Mouse (Mus musculus) limb, embryonic 11.5 days (tissue): ENCODE measurements around the gene Gbe1. TPM values are rescaled to one million over a fixed set of nuclear protein-coding genes. Genes with fewer than 3 reads are reported as not detected.

Experiments used
- ATAC-seq: fragments of 200-750 bp; cut with Nextera tagmentation; 2 replicates; pipeline ENCODE4 v1.8.0; 2017; ENCODE audit warnings: low read depth; ENCODE audit not compliant: insufficient number of reproducible peaks, low FRiP score, low TSS enrichment
- DNase-seq: peaks from one replicate; pipeline ENCODE4 v3.0.0-alpha.2; 2015; ENCODE audit warnings: low spot score
- H3K27ac ChIP-seq: fragments of 300-500 bp; sonication (generic); replicated peaks from 2 replicates; pipeline ENCODE4 v1.5.1; 2014; ENCODE audit warnings: low read depth, mild to moderate bottlenecking, low read length
- H3K27me3 ChIP-seq: fragments of 300-500 bp; sonication (generic); 2 replicates; pipeline ENCODE4 v1.6.1; 2014; ENCODE audit warnings: mild to moderate bottlenecking, low read length, mixed read lengths; ENCODE audit not compliant: control insufficient read depth, insufficient read depth
- H3K36me3 ChIP-seq: fragments of 300-500 bp; sonication (generic); 2 replicates; pipeline ENCODE4 v1.6.1; 2014; ENCODE audit warnings: mild to moderate bottlenecking, low read length, moderate library complexity, mixed read lengths; ENCODE audit not compliant: control insufficient read depth, insufficient read depth
- H3K4me1 ChIP-seq: fragments of 300-500 bp; sonication (generic); 2 replicates; pipeline ENCODE4 v1.6.1; 2014; ENCODE audit warnings: low read length, mixed read lengths; ENCODE audit not compliant: control insufficient read depth, insufficient read depth
- H3K4me2 ChIP-seq: fragments of 300-500 bp; sonication (generic); 2 replicates; pipeline ENCODE4 v1.6.1; 2014; ENCODE audit warnings: low read depth, mild to moderate bottlenecking, moderate library complexity; ENCODE audit not compliant: severe bottlenecking
- H3K4me3 ChIP-seq: fragments of 300-500 bp; sonication (generic); 2 replicates; pipeline ENCODE4 v1.5.1; 2014; ENCODE audit warnings: low read depth, low read length
- H3K9ac ChIP-seq: fragments of 300-500 bp; sonication (generic); 2 replicates; pipeline ENCODE4 v1.6.1; 2014; ENCODE audit warnings: mild to moderate bottlenecking, low read length
- H3K9me3 ChIP-seq: fragments of 300-500 bp; sonication (generic); 2 replicates; pipeline ENCODE4 v1.6.1; 2016; ENCODE audit warnings: low read length; ENCODE audit not compliant: control insufficient read depth
- WGBS: fragments of 180-500 bp; shearing (Covaris S2); extraction: QIAGEN DNeasy Blood & Tissue Kit; methylation state at CpG from one replicate; pipeline ENCODE4 v1.1.7; 2014; 5-methylcytosine and 5-hydroxymethylcytosine counted together
- polyA plus RNA-seq: library from polyadenylated mRNA; unstranded; fragments of >200 nt; fragmentation: Nextera tagmentation; extraction: Ambion mirVana; gene quantifications from 2 replicates; pipeline ENCODE4 v1.2.1, GENCODE M21; 2014

The Gbe1 gene
- polyA plus RNA-seq, 1 experiment from 2014 or later = 26.0 TPM

GRCm38 (mm10) chr16:70326339-70326948 is 12.7 kb downstream of the Gbe1 start:
- Histone ChIP-seq H3K9ac (no peak overlapping the region), H3K4me1 (peaks cover 3% of the 10 kb centered on the region; the same call in 1 of the 2 replicates), H3K4me2 (no peak overlapping the region), H3K4me3 (no peak overlapping the region), H3K27me3 (no peaks in the 10 kb centered on the region), H3K9me3 (no peaks in the 10 kb centered on the region), H3K36me3 (no peaks in the 10 kb centered on the region), H3K27ac (no peak overlapping the region)
- DNase-seq (no peak), ATAC-seq (no peak)
- 91% methylated on average over 9 of the region's 9 CpGs for WGBS

GRCm38 (mm10) chr16:70328566-70328965 is 14.8 kb downstream of the Gbe1 start:
- Histone ChIP-seq H3K4me1 (peaks cover 3% of the 10 kb centered on the region; the same call in 1 of the 2 replicates), H3K9ac (no peak overlapping the region), H3K27ac (no peak overlapping the region), H3K4me2 (no peak overlapping the region), H3K4me3 (no peak overlapping the region), H3K27me3 (no peaks in the 10 kb centered on the region), H3K36me3 (no peaks in the 10 kb centered on the region), H3K9me3 (no peaks in the 10 kb centered on the region)
- WGBS = 59% methylated on average over 6 of the region's 6 CpGs
- no peak for DNase-seq
- ATAC-seq = no peak

GRCm38 (mm10) chr16:70329036-70329435 is 15.3 kb downstream of the Gbe1 start:
- DNase-seq = peak; percentile 40
- no peak overlapping the region for H3K4me3 ChIP-seq
- 52% methylated on average over 10 of the region's 10 CpGs for WGBS
- no peak overlapping the region for H3K4me2 ChIP-seq
- H3K4me1 ChIP-seq = peaks cover 3% of the 10 kb centered on the region; the same call in 1 of the 2 replicates
- no peaks in the 10 kb centered on the region for H3K9me3 ChIP-seq
- H3K9ac ChIP-seq = no peak overlapping the region
- no peaks in the 10 kb centered on the region for H3K27me3 ChIP-seq
- H3K27ac ChIP-seq = no peak overlapping the region
- H3K36me3 ChIP-seq = no peaks in the 10 kb centered on the region
- ATAC-seq = no peak

- WGBS = 62% methylated on average over 6 of the region's 6 CpGs
- peaks cover 3% of the 10 kb centered on the region; the same call in 1 of the 2 replicates for H3K4me1 ChIP-seq
- ATAC-seq = no peak
- no peak overlapping the region for H3K9ac ChIP-seq
- no peaks in the 10 kb centered on the region for H3K9me3 ChIP-seq
- no peak overlapping the region for H3K27ac ChIP-seq
- H3K36me3 ChIP-seq = no peaks in the 10 kb centered on the region
- no peaks in the 10 kb centered on the region for H3K27me3 ChIP-seq
- DNase-seq = no peak
- H3K4me2 ChIP-seq = no peak overlapping the region
- H3K4me3 ChIP-seq = no peak overlapping the region
Observed at GRCm38 (mm10) chr16:70329471-70329870, 15.7 kb downstream of the Gbe1 start.

GRCm38 (mm10) chr16:70330007-70330406 is 16.3 kb downstream of the Gbe1 start:
- H3K27me3 ChIP-seq = no peaks in the 10 kb centered on the region
- no peak overlapping the region for H3K4me2 ChIP-seq
- WGBS = 50% methylated on average over 2 of the region's 2 CpGs
- H3K9me3 ChIP-seq = no peaks in the 10 kb centered on the region
- H3K4me3 ChIP-seq = no peak overlapping the region
- DNase-seq (no peak), ATAC-seq (no peak)
- no peak overlapping the region for H3K9ac ChIP-seq
- peaks cover 3% of the 10 kb centered on the region; the same call in 1 of the 2 replicates for H3K4me1 ChIP-seq
- no peaks in the 10 kb centered on the region for H3K36me3 ChIP-seq
- H3K27ac ChIP-seq = no peak overlapping the region

GRCm38 (mm10) chr16:70330626-70331275 is 17.0 kb downstream of the Gbe1 start:
- DNase-seq (no peak), ATAC-seq (no peak)
- Histone ChIP-seq H3K4me3 (no peak overlapping the region), H3K4me2 (no peak overlapping the region), H3K27me3 (no peaks in the 10 kb centered on the region), H3K4me1 (peaks cover 3% of the 10 kb centered on the region; the same call in 1 of the 2 replicates), H3K36me3 (no peaks in the 10 kb centered on the region), H3K9ac (no peak overlapping the region), H3K9me3 (no peaks in the 10 kb centered on the region), H3K27ac (no peak overlapping the region)
- 88% methylated on average over 10 of the region's 10 CpGs for WGBS

- Histone ChIP-seq H3K9me3 (no peaks in the 10 kb centered on the region), H3K4me2 (no peak overlapping the region), H3K27ac (no peak overlapping the region), H3K36me3 (no peaks in the 10 kb centered on the region), H3K4me3 (no peak overlapping the region), H3K27me3 (no peaks in the 10 kb centered on the region), H3K9ac (no peak overlapping the region), H3K4me1 (no peaks in the 10 kb centered on the region)
- WGBS = 91% methylated on average over 5 of the region's 5 CpGs
- DNase-seq (no peak), ATAC-seq (no peak)
Observed at GRCm38 (mm10) chr16:70334812-70335211, 21.1 kb downstream of the Gbe1 start.

GRCm38 (mm10) chr16:70335472-70335871 is 21.7 kb downstream of the Gbe1 start:
- no peak for DNase-seq
- Histone ChIP-seq H3K4me3 (no peak overlapping the region), H3K4me1 (no peaks in the 10 kb centered on the region), H3K4me2 (no peak overlapping the region), H3K9ac (no peak overlapping the region), H3K36me3 (no peaks in the 10 kb centered on the region), H3K27me3 (no peaks in the 10 kb centered on the region), H3K27ac (no peak overlapping the region), H3K9me3 (no peaks in the 10 kb centered on the region)
- ATAC-seq = no peak
